Mouse (Mus musculus) thymus, adult 2 months (tissue): ENCODE results near the gene B4galt5.

Experiments used
- CTCF ChIP-seq: fragments of 200-500 bp; IDR thresholded peaks from 2 replicates; pipeline ENCODE4 v1.5.1; 2012; ENCODE audit warnings: mild to moderate bottlenecking, control low read depth, low read length, moderate library complexity, borderline replicate concordance; ENCODE audit not compliant: control insufficient read depth, poor library complexity, insufficient read depth; ENCODE audit errors: extremely low read depth
- POLR2A ChIP-seq: fragments of 200-500 bp; IDR thresholded peaks from 2 replicates; pipeline ENCODE4 v1.6.1; 2012; ENCODE audit warnings: mild to moderate bottlenecking, low read length, control low read depth, moderate library complexity; ENCODE audit not compliant: control insufficient read depth, poor library complexity, insufficient read depth; ENCODE audit errors: extremely low read depth

GRCm38 (mm10) chr2:167298729-167299705, 50.0 kb downstream of the B4galt5 start:
- TF ChIP-seq CTCF = no peak
- no peak for TF ChIP-seq POLR2A
